Mouse (Mus musculus) monocyte, adult 5-6 weeks (primary cell): Measurements from ENCODE around the gene Smarca2. TPM values are rescaled to one million over a fixed set of nuclear protein-coding genes. Genes with fewer than 3 reads are reported as not detected.

Experiments used
- ATAC-seq: fragments of 153-309, 156-312 bp; replicated peaks from 2 replicates; pipeline ENCODE4 v1.8.0; 2017; ENCODE audit warnings: mild to moderate bottlenecking; ENCODE audit not compliant: low TSS enrichment, insufficient number of reproducible peaks, severe bottlenecking, poor library complexity, low FRiP score
- total RNA-seq: library from RNA; stranded (forward); fragments of 200-1000, 200-491, 200-594 nt; gene quantifications from 3 replicates; pipeline ENCODE4 v1.2.3, GENCODE M21; 2017

Gene Smarca2
- total RNA-seq, result 82.8 to 133 TPM (median 107 TPM) in 3 replicates

GRCm38 (mm10) chr19:26604755-26605300, at the start of gene Smarca2:
TSS of gene Smarca2 (plus strand) at chr19:26605050.
- peak; percentile 75 for ATAC-seq

DNA sequence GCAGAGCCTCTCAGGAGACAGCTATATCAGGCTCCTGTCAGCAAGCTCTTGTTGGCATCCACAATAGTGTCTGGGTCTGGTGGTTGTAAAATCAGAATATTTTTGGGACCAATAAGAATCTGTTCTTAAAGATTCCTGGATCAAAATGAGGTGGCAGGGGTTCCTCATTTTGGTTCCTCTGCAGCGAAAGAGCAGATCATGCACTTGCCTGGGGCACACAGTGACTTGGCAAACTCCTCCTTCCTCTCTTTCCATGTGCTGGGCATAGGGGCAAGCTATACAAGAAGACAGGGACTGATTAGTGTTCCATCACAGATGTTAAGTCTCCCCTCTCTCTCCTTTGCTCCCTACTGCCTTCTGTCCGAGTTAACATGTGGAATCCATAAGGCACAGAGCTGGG, 40.0 kb upstream of the Smarca2 start:
- ATAC-seq, result no peak

- ATAC-seq, result no peak
Measured at GRCm38 (mm10) chr19:26566109-26566508, 38.7 kb upstream of the Smarca2 start.

GRCm38 (mm10) chr19:26568236-26568635, 36.6 kb upstream of the Smarca2 start:
- no peak for ATAC-seq

DNA sequence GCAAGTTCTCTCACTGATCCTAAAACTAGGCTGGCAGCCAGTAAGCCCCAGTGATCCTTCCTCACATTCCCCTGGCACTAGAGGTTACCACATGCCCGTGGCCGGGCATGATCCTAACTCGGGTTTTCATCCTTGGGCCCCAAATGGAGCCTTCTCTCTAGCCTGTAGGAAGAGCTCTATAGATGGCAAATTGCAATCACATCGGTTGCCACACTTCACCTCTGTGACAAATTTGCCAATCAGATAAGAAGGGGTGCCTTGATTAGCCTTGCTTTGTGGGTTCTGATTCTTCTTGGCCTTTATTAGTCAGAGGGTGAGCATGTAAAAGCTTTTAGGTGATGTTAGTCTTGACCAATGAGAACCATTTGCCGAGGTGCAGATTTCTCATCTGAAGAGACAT, 35.9 kb upstream of the Smarca2 start:
- no peak for ATAC-seq

- ATAC-seq, result no peak
Measured at GRCm38 (mm10) chr19:26569461-26569860, 35.4 kb upstream of the Smarca2 start.

GRCm38 (mm10) chr19:26579645-26580044, 25.2 kb upstream of the Smarca2 start:
- no peak for ATAC-seq

DNA sequence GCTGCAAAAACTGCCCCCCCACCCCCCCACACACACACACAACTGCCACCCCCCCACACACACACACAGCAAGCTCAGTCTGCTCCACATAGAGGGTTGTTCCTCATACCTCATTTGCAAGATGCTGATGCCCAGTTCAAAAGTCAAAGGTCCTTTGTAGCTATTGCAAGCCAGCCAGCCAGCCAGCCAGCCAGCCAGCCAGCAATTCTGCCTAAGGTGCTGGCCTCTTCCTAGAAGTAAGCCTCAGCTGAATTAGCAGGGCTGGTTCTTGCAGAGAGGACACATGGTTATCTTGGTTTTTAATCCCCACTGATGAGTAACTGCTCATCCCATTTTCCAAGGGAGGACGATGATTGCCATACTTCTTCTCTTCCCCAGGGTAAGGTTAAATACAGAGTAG, 24.8 kb upstream of the Smarca2 start:
- no peak for ATAC-seq

DNA sequence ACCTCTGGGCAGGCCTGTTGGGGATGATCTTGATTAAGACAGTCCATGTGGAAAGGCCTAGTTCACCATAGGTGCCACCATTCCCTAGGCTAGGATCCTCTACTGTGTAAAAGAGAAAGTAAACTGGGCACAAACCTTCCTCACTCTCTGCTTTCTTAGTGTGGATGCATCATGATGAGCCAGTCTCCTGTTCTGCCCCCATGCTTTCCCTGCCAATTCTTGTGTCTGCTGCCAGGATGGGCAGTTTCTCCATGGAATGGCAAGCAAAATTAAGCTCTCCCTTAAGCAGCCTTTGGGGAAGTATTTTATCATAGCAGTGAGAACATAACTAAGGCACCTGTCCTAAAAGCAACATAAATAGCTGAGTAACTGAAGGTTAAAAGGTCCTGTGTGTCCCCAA, 10.2 kb upstream of the Smarca2 start:
- no peak for ATAC-seq

DNA sequence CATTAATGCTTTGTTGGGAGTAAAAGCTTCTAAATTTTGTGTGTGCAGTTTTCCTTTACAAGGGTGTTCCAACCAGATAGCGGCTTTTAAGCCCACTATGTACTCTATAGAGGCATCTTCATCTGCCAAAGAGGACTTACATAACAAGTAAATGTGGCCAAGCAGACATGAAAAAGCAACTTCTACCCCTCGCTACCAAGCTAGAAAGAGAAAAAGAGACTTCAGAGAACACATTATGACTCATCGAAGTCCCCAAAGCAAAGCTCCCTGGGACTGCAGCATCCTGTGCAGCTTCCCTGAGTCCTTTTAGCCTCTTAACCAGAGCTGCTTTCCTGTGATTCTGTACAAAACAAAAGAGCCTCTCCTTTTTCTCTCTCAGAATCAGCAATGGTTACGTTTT, 3.4 kb upstream of the Smarca2 start:
- ATAC-seq, result no peak

- no peak for ATAC-seq
Measured at GRCm38 (mm10) chr19:26603296-26603860, 1.5 kb upstream of the Smarca2 start.

GRCm38 (mm10) chr19:26603906-26604754, 720 bp upstream of the Smarca2 start:
- no peak for ATAC-seq

DNA sequence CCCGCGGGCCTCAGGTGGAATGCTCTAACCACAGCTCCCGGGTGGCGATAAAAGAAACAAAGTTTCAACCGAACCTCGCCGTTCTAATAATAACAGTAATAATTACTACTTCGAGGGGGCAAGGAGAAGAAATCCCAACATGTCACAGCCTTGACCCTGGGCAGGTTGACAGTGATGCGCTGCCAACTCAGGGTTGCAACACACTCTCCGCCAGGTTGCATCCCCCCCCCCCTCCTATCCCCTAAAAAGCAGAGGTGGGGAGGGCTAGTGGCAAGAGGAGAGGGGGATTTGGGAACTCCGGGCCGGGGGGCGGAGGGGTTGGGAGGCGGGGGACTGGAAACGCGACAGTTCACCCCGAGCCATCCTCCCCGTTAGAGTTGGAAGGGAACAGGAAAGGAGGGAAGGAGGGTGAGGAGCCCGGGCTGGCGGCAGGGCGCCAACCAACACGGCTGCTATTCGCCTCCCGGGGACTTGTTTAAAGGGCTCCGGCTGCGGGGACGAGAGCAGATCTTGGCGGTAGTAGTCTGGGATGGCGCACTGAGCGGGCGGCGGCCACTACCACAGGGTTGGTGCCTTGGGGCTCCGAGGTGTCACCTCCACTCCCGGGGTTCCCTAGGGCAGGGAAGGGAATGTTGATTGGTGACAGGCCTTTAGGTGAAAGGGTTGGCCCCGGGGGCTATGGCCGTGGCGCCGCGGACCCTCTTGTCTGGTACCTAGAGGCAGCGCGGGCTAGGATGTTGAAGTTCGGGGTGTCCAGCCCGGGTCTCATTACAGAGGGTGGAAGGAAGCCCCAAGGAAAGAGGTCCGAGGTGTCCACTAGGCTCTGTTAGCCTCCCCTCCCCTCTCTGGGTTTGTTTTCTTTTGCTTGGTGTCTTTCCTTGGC, 829 bp downstream of the Smarca2 start:
- ATAC-seq, result no peak

DNA sequence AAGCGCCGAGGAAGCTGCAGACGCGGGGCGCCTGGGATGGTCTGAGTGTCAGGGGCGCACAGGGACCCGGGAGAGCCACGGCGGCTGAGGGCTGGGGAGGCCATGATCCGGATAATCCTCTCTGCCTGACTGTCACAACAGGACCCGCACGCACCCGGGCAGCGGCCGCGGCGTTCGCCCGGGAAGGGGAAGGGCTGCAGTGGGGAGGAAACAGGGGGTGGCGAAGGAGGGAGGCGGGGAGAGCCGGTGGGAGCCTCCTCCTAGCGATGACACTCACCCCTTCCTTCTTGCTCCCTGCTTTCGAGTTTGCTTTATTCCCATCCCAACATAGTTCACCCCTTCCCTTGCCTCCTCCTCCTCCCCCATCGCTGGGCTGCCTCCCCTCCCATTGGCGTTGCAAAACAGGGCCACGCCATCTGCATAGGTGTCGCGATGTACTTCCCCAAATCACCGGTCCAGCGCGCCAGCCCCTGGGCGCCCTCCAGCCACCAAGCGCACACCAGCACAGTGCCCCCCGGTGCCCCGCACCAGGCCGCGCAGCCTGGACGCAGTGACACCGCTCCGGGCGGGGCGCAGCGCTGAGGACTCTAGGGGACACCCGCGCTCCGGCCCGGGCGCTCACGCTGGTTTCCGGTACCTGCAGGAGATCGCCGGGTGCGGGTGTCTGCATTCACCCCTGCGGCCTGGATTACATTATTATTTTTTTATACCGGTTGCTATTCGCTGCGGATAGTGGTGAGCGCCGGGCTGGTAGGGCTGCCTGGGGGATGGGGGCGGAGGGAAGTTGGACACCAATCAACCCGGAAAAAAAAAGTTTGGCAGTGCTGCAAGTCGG, 1.7 kb downstream of the Smarca2 start:
- peak; percentile 37 for ATAC-seq

DNA sequence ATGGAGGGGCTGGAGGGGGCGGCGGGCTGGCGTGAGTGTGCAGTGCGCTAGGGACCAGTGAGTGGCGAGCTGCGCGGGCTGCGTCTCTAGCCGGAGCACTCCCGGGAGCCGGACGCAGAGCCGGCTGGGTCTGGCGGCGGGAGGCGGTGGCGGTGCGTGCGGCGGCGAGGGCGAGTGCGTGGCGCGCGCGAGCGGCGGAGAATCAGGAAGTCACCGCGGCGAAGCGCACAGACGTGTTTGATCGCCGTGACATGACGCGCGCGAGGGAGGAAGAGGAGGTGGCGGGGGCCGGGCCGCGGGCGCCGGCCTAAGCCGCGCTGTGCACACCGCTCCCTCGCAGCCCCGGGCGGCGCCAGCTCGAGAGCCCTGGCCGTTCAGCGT, 2.3 kb downstream of the Smarca2 start:
- ATAC-seq, result peak; percentile 49; the same call in 1 of the 2 replicates

DNA sequence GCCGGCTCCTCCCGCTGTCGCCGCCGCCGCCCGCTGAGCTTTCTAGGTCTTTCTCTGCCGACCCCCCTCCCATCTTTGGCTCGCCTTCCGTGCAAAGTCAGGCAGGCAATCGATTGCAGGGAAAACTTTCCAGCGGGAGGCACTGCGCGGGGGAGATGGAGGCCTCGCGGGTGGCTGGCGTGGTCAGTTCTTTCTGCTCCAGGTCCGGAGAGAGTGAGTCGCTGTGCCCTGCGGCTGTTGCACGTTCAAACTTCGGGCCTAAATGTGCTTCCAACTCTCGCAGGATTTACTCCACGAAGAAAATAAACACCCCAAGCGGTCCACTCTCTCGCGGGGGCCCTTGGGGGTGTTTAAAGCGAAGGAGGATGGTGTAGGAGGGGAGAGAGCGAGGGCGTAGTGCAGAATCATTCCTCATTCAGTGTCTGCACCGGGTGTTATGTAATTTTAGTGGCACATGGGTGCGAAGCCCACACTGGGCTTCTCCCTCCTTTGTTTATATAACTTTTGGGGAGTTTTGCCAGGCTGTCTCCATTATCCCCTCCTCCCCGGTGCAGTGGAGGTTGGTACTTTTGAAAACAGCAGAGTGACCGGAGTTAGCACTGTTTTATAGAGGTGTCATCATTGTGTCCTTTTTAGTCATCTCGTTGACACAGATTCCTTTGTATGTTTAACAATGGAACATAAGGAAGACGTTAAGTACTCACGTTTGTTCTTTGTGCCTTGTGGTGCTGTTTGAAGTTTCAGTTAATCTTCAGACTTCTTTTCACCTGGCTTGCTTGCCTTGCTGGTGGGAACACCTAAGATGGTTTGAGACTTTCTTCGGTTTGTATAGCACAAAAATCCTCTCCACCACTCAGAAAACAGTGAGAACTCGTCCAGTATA, 2.9 kb downstream of the Smarca2 start:
- no peak for ATAC-seq

- no peak for ATAC-seq
Measured at GRCm38 (mm10) chr19:26608434-26608812, 3.6 kb downstream of the Smarca2 start.
